Mouse (Mus musculus) embryonic facial prominence, embryonic 12.5 days (tissue): ENCODE results near the gene Myh6. TPM values are rescaled to one million over a fixed set of nuclear protein-coding genes. Genes with fewer than 3 reads are reported as not detected.
"Not testable (repeated sequence)": the region's sequence is repeated elsewhere in the genome, so short reads cannot be mapped to it uniquely, and the experiment has no call there.

ENCODE experiments used
- ATAC-seq: fragments of 200-750 bp; cut with Nextera tagmentation; 2 replicates; pipeline ENCODE4 v1.8.0; 2017; ENCODE audit not compliant: insufficient number of reproducible peaks, insufficient read depth, low FRiP score, low TSS enrichment
- H3K27ac ChIP-seq: fragments of 300-500 bp; sonication (generic); 2 replicates; pipeline ENCODE4 v1.5.1; 2016; ENCODE audit warnings: mild to moderate bottlenecking
- H3K27me3 ChIP-seq: fragments of 300-500 bp; sonication (generic); 2 replicates; pipeline ENCODE4 v1.6.1; 2016; ENCODE audit warnings: mild to moderate bottlenecking, moderate library complexity
- H3K36me3 ChIP-seq: fragments of 300-500 bp; sonication (generic); 2 replicates; pipeline ENCODE4 v1.6.1; 2016; ENCODE audit warnings: mild to moderate bottlenecking
- H3K4me1 ChIP-seq: fragments of 300-500 bp; sonication (generic); 2 replicates; pipeline ENCODE4 v1.6.1; 2016
- H3K4me2 ChIP-seq: fragments of 300-500 bp; sonication (generic); replicated peaks from 2 replicates; pipeline ENCODE4 v1.6.1; 2016; ENCODE audit warnings: mild to moderate bottlenecking, moderate library complexity
- H3K4me3 ChIP-seq: fragments of 300-500 bp; sonication (generic); 2 replicates; pipeline ENCODE4 v1.5.1; 2016; ENCODE audit warnings: mild to moderate bottlenecking
- H3K9ac ChIP-seq: fragments of 300-500 bp; sonication (generic); 2 replicates; pipeline ENCODE4 v1.6.1; 2016; ENCODE audit warnings: mild to moderate bottlenecking, moderate library complexity
- H3K9me3 ChIP-seq: fragments of 300-500 bp; sonication (generic); 2 replicates; pipeline ENCODE4 v1.6.1; 2016; ENCODE audit warnings: mild to moderate bottlenecking, moderate library complexity
- WGBS: fragments of 180-500 bp; shearing (Covaris S2); methylation state at CpG from one replicate; pipeline ENCODE4 v1.1.7; 2016; 5-methylcytosine and 5-hydroxymethylcytosine counted together
- polyA plus RNA-seq: library from polyadenylated mRNA; unstranded; fragments of >200 nt; fragmentation: Nextera tagmentation; extraction: Ambion mirVana; gene quantifications from 2 replicates; pipeline ENCODE4 v1.2.1, GENCODE M21; 2016

The Myh6 gene
- polyA plus RNA-seq, 1 experiment from 2014 or later = 2.2 TPM

- no peak for ATAC-seq
- H3K4me2 ChIP-seq = no peak overlapping the region
- H3K4me3 ChIP-seq = no peak overlapping the region
- no peaks in the 10 kb centered on the region for H3K9me3 ChIP-seq
- no peaks in the 10 kb centered on the region for H3K4me1 ChIP-seq
- no peak overlapping the region for H3K27ac ChIP-seq
- H3K9ac ChIP-seq = no peak overlapping the region
- no peaks in the 10 kb centered on the region for H3K36me3 ChIP-seq
- H3K27me3 ChIP-seq = no peaks in the 10 kb centered on the region
Observed at GRCm38 (mm10) chr14:54968344-54968743, 1.6 kb upstream of the Myh6 start.

- Histone ChIP-seq H3K9ac (no peak overlapping the region), H3K4me2 (no peak overlapping the region), H3K4me1 (no peaks in the 10 kb centered on the region), H3K4me3 (no peak overlapping the region), H3K27ac (no peak overlapping the region), H3K9me3 (no peaks in the 10 kb centered on the region), H3K27me3 (no peaks in the 10 kb centered on the region), H3K36me3 (no peaks in the 10 kb centered on the region)
- ATAC-seq = no peak
- WGBS = 76% methylated on average over 3 of the region's 3 CpGs
Observed at GRCm38 (mm10) chr14:54967874-54968273, 1.1 kb upstream of the Myh6 start.

DNA sequence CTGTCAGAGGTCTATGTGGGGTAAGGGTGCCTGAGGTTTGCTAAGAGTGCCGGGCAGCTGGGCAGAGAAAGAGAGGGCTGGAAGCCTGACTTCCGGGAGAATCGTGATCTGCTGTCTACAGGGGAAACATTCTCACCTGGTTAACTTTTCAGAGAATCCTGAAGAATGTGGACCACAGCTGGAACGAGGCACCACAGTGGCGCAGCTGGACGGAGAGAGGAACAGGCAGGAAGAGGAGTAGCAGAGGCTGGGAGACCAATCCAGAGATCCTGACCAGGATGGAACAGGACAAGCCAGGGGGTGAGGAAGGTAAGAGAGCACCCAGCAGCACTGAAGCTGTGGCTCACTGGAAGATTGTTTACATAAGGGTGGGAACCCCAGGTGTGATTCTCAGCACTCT lies 1.1 kb downstream of the Myh6 start:
- Histone ChIP-seq H3K9ac (no peak overlapping the region), H3K9me3 (no peaks in the 10 kb centered on the region), H3K4me2 (no peak overlapping the region), H3K4me1 (no peaks in the 10 kb centered on the region), H3K36me3 (no peaks in the 10 kb centered on the region), H3K4me3 (no peak overlapping the region), H3K27me3 (no peaks in the 10 kb centered on the region), H3K27ac (no peak overlapping the region)
- no peak for ATAC-seq
- 66% methylated on average over 6 of the region's 6 CpGs for WGBS

- H3K4me2 ChIP-seq = no peak overlapping the region
- no peak overlapping the region for H3K9ac ChIP-seq
- H3K27me3 ChIP-seq = no peaks in the 10 kb centered on the region
- H3K27ac ChIP-seq = no peak overlapping the region
- no peak for ATAC-seq
- WGBS = 82% methylated on average over 15 of the region's 15 CpGs
- no peaks in the 10 kb centered on the region for H3K9me3 ChIP-seq
- H3K4me1 ChIP-seq = no peaks in the 10 kb centered on the region
- no peaks in the 10 kb centered on the region for H3K36me3 ChIP-seq
- H3K4me3 ChIP-seq = no peak overlapping the region
Observed at GRCm38 (mm10) chr14:54965044-54965443, 1.7 kb downstream of the Myh6 start.

- Histone ChIP-seq H3K9me3 (no peaks in the 10 kb centered on the region), H3K4me3 (no peak overlapping the region), H3K36me3 (no peaks in the 10 kb centered on the region), H3K9ac (no peak overlapping the region), H3K27ac (no peak overlapping the region), H3K4me1 (no peaks in the 10 kb centered on the region), H3K27me3 (no peaks in the 10 kb centered on the region), H3K4me2 (no peak overlapping the region)
- ATAC-seq = no peak
- WGBS = 88% methylated on average over 11 of the region's 11 CpGs
Observed at GRCm38 (mm10) chr14:54963727-54964126, 3.0 kb downstream of the Myh6 start.

GRCm38 (mm10) chr14:54962714-54963113 lies 4.0 kb downstream of the Myh6 start:
- Histone ChIP-seq H3K9ac (no peak overlapping the region), H3K9me3 (no peaks in the 10 kb centered on the region), H3K4me1 (no peaks in the 10 kb centered on the region), H3K4me2 (no peak overlapping the region), H3K36me3 (no peaks in the 10 kb centered on the region), H3K27me3 (no peaks in the 10 kb centered on the region), H3K27ac (no peak overlapping the region), H3K4me3 (no peak overlapping the region)
- no peak for ATAC-seq
- WGBS = 80% methylated on average over 7 of the region's 7 CpGs

GRCm38 (mm10) chr14:54961487-54961886 lies 5.2 kb downstream of the Myh6 start:
- Histone ChIP-seq H3K36me3 (no peaks in the 10 kb centered on the region), H3K4me2 (no peak overlapping the region), H3K27ac (no peak overlapping the region), H3K9me3 (no peaks in the 10 kb centered on the region), H3K4me3 (no peak overlapping the region), H3K27me3 (no peaks in the 10 kb centered on the region), H3K9ac (no peak overlapping the region), H3K4me1 (no peaks in the 10 kb centered on the region)
- WGBS = 73% methylated on average over 5 of the region's 5 CpGs
- no peak for ATAC-seq

GRCm38 (mm10) chr14:54960769-54961168 lies 6.0 kb downstream of the Myh6 start:
- WGBS = 68% methylated on average over 10 of the region's 10 CpGs
- Histone ChIP-seq H3K9me3 (no peaks in the 10 kb centered on the region), H3K27ac (no peak overlapping the region), H3K9ac (no peak overlapping the region), H3K4me3 (no peak overlapping the region), H3K4me1 (no peaks in the 10 kb centered on the region), H3K36me3 (no peaks in the 10 kb centered on the region), H3K4me2 (no peak overlapping the region), H3K27me3 (no peaks in the 10 kb centered on the region)
- ATAC-seq = no peak; the same call in 1 of the 2 replicates

GRCm38 (mm10) chr14:54959853-54960613 lies 6.7 kb downstream of the Myh6 start:
- H3K9me3 ChIP-seq, H3K9ac ChIP-seq, H3K36me3 ChIP-seq, H3K4me2 ChIP-seq, H3K27ac ChIP-seq, H3K4me1 ChIP-seq, H3K27me3 ChIP-seq, H3K4me3 ChIP-seq: not testable (repeated sequence)
- peak; percentile 54; the same call in 1 of the 2 replicates for ATAC-seq
- WGBS = 89% methylated on average over 12 of the region's 12 CpGs

GRCm38 (mm10) chr14:54959197-54959596 lies 7.5 kb downstream of the Myh6 start:
- Histone ChIP-seq H3K4me1 (no peaks in the 10 kb centered on the region), H3K27me3 (no peaks in the 10 kb centered on the region), H3K9ac (no peak overlapping the region), H3K36me3 (no peaks in the 10 kb centered on the region), H3K4me2 (no peak overlapping the region), H3K27ac (no peak overlapping the region), H3K9me3 (no peaks in the 10 kb centered on the region), H3K4me3 (no peak overlapping the region)
- WGBS = 93% methylated on average over 3 of the region's 3 CpGs
- no peak for ATAC-seq

DNA sequence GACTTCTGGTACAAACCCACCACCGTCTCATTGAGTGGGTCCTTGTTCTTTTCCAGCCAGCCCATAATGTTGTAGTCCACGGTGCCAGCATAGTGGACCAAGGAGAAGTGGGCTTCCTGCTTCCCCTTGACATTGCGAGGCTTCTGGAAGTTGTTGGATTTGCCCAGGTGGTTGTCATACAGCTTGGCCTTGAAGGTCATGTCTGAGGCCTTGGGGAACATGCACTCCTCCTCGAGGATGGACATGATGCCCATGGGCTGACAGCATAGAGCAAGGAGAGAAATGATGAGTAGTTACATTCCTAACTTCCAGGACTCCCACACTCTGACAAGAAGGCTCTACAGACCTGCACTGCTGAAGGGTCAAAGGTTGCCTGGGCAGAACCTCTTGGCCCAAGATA lies 8.2 kb downstream of the Myh6 start:
- Histone ChIP-seq H3K4me2 (no peak overlapping the region), H3K4me3 (no peak overlapping the region), H3K9me3 (no peaks in the 10 kb centered on the region), H3K36me3 (no peaks in the 10 kb centered on the region), H3K4me1 (no peaks in the 10 kb centered on the region), H3K27me3 (no peaks in the 10 kb centered on the region), H3K27ac (no peak overlapping the region), H3K9ac (no peak overlapping the region)
- WGBS = 83% methylated on average over 4 of the region's 4 CpGs
- ATAC-seq = no peak

- 87% methylated on average over 9 of the region's 9 CpGs for WGBS
- no peak for ATAC-seq
- Histone ChIP-seq H3K4me1 (no peaks in the 10 kb centered on the region), H3K36me3 (no peaks in the 10 kb centered on the region), H3K4me2 (no peak overlapping the region), H3K9me3 (no peaks in the 10 kb centered on the region), H3K27me3 (no peaks in the 10 kb centered on the region), H3K9ac (no peak overlapping the region), H3K27ac (no peak overlapping the region), H3K4me3 (no peak overlapping the region)
Observed at GRCm38 (mm10) chr14:54956533-54956932, 10.2 kb downstream of the Myh6 start.
